Mouse (Mus musculus) liver, adult 2 months (tissue): ENCODE results near the gene Lrpap1.

Experiments
- CTCF ChIP-seq: fragments of 200-500 bp; IDR thresholded peaks from 2 replicates; pipeline ENCODE4 v1.5.1; 2011; ENCODE audit warnings: low read depth, low read length, control low read depth
- POLR2A ChIP-seq: fragments of 200-500 bp; IDR thresholded peaks from 2 replicates; pipeline ENCODE4 v1.6.1; 2011; ENCODE audit warnings: low read length, control low read depth; ENCODE audit not compliant: insufficient read depth; ENCODE audit errors: extremely low read depth

DNA sequence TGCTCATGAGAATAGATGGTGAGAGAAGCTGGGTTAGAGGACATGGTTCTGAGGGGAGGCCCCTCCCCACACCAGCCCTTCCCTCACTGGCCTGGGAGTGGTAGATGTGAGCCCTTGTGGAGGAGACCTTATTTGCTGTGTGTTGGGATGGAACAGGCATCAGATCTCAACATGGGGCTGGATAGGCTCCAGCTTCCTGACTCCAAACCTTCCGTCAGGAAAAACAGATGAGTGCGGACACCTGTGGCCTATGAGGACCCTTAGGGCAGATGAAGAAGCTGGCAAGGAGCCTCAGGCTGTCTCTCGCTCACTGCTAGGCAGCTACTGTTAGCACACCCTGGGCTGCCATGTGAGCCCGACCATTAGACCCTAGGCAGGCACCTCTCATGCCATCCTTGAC, 27.9 kb upstream of the Lrpap1 start:
- TF ChIP-seq CTCF (no peak), POLR2A (no peak)
